Comparison of ENCODE assay signal across 13 mouse cellular contexts in the genomic region with DNA sequence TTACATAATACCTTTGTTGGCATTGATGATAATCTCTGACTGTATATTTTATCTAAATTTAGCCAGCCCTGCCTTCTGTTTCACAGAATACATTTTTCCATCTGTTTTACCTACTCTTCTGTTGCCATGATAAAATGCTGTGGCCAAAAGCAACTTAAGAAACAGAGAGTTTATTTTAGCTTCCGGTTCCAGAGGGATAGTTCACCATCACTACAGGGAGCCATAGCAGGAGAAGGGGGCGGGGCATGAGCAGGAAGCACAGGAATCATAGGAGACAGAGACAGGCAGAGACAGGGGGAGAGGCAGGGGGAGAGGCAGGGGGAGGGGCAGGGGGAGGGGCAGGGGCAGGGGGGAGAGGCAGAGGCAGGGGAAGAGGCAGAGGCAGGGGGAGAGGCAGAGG.
"Had no signal": no experiment of that assay in that cellular context is flagged by ENCODE, and none has a peak within 500 bp of the region (broad histone marks: within the 10 kb centered on the region; RNA-seq: fewer than 3 reads in every experiment).

No protein-coding gene starts in this region.

- DNase-seq: gastrocnemius, adult 2 months; gastrocnemius, postnatal 10 days; gastrocnemius, postnatal 25 days; heart, adult 18-20 months; heart, postnatal 14 days; heart, postnatal 36 days; kidney, adult 11 months; kidney, adult 2 months; kidney, adult 9 months; kidney, postnatal 14 days; kidney, postnatal 36 days; layer of hippocampus, postnatal 36 days; left cerebral cortex, postnatal 4 days had no signal
